Mouse (Mus musculus) embryonic facial prominence, embryonic 15.5 days (tissue): ENCODE results near the gene Pcdh9. TPM values are rescaled to one million over a fixed set of nuclear protein-coding genes. Genes with fewer than 3 reads are reported as not detected.

ENCODE experiments used
- ATAC-seq: fragments of 200-750 bp; cut with Nextera tagmentation; 2 replicates; pipeline ENCODE4 v1.8.0; 2017; ENCODE audit warnings: low read depth, moderate TSS enrichment; ENCODE audit not compliant: insufficient number of reproducible peaks, low FRiP score, low TSS enrichment
- H3K27ac ChIP-seq: fragments of 300-500 bp; sonication (generic); replicated peaks from 2 replicates; pipeline ENCODE4 v1.5.1; 2015; ENCODE audit warnings: mild to moderate bottlenecking, inconsistent platforms
- H3K27me3 ChIP-seq: fragments of 300-500 bp; sonication (generic); 2 replicates; pipeline ENCODE4 v1.6.1; 2015; ENCODE audit warnings: inconsistent platforms
- H3K36me3 ChIP-seq: fragments of 300-500 bp; sonication (generic); 2 replicates; pipeline ENCODE4 v1.6.1; 2015; ENCODE audit warnings: mild to moderate bottlenecking, inconsistent platforms
- H3K4me1 ChIP-seq: fragments of 300-500 bp; sonication (generic); 2 replicates; pipeline ENCODE4 v1.6.1; 2015; ENCODE audit warnings: inconsistent platforms
- H3K4me2 ChIP-seq: fragments of 300-500 bp; sonication (generic); replicated peaks from 2 replicates; pipeline ENCODE4 v1.6.1; 2015; ENCODE audit warnings: mild to moderate bottlenecking, inconsistent platforms
- H3K4me3 ChIP-seq: fragments of 300-500 bp; sonication (generic); replicated peaks from 2 replicates; pipeline ENCODE4 v1.5.1; 2015; ENCODE audit warnings: mild to moderate bottlenecking, inconsistent platforms
- H3K9ac ChIP-seq: fragments of 300-500 bp; sonication (generic); 2 replicates; pipeline ENCODE4 v1.6.1; 2015; ENCODE audit warnings: inconsistent platforms
- H3K9me3 ChIP-seq: fragments of 300-500 bp; sonication (generic); replicated peaks from 2 replicates; pipeline ENCODE4 v1.6.1; 2016; ENCODE audit warnings: inconsistent platforms
- WGBS: fragments of 180-500 bp; shearing (Covaris S2); methylation state at CpG from one replicate; pipeline ENCODE4 v1.1.7; 2015; 5-methylcytosine and 5-hydroxymethylcytosine counted together
- polyA plus RNA-seq: library from polyadenylated mRNA; unstranded; fragments of >200 nt; fragmentation: Nextera tagmentation; extraction: Ambion mirVana; gene quantifications from 2 replicates; pipeline ENCODE4 v1.2.1, GENCODE M21; 2015

Gene Pcdh9
- polyA plus RNA-seq, 1 experiment from 2014 or later, result 58.5 TPM

- no peaks in the 10 kb centered on the region for H3K27me3 ChIP-seq
- H3K9me3 ChIP-seq, result no peaks in the 10 kb centered on the region
- H3K4me2 ChIP-seq, result no peak overlapping the region
- 93% methylated on average over 1 of the region's 1 CpGs for WGBS
- ATAC-seq, result no peak
- H3K4me3 ChIP-seq, result no peak overlapping the region
- no peaks in the 10 kb centered on the region for H3K4me1 ChIP-seq
- H3K9ac ChIP-seq, result no peak overlapping the region
- no peaks in the 10 kb centered on the region for H3K36me3 ChIP-seq
- H3K27ac ChIP-seq, result no peak overlapping the region
Observed at GRCm38 (mm10) chr14:93880071-93880470, 10.4 kb downstream of the Pcdh9 start.

GRCm38 (mm10) chr14:93875968-93876367, 14.5 kb downstream of the Pcdh9 start:
- Histone ChIP-seq H3K4me2 (no peak overlapping the region), H3K36me3 (no peaks in the 10 kb centered on the region), H3K4me1 (no peaks in the 10 kb centered on the region), H3K9me3 (no peaks in the 10 kb centered on the region), H3K4me3 (no peak overlapping the region), H3K9ac (no peak overlapping the region), H3K27ac (no peak overlapping the region), H3K27me3 (no peaks in the 10 kb centered on the region)
- ATAC-seq, result no peak
- 88% methylated on average over 1 of the region's 1 CpGs for WGBS

- Histone ChIP-seq H3K36me3 (no peaks in the 10 kb centered on the region), H3K9me3 (no peaks in the 10 kb centered on the region), H3K9ac (no peak overlapping the region), H3K4me2 (no peak overlapping the region), H3K27ac (no peak overlapping the region), H3K27me3 (no peaks in the 10 kb centered on the region), H3K4me3 (no peak overlapping the region), H3K4me1 (no peaks in the 10 kb centered on the region)
- no peak for ATAC-seq
Observed at GRCm38 (mm10) chr14:93868211-93868610, 22.3 kb downstream of the Pcdh9 start.

DNA sequence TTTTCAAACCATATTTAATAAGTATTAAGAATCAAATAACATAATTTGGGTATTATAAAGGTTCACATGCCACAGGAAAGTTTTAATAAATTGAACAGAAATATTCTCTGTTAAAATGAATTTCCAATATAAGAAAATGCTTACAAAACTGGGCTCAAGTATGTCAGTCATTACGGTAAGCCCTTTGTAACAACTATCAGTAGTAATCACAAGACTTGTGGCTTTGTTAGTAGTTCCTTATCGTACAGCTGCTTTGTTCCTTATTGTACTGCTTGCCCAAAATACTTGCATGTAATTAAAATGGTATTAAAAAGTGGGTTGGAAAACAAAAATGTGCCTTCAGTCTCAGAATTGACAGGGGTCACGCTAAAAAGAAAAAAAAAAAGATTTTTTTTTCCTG, 32.4 kb downstream of the Pcdh9 start:
- H3K36me3 ChIP-seq, result no peaks in the 10 kb centered on the region
- 78% methylated on average over 3 of the region's 3 CpGs for WGBS
- no peak overlapping the region for H3K4me2 ChIP-seq
- H3K4me3 ChIP-seq, result no peak overlapping the region
- no peaks in the 10 kb centered on the region for H3K9me3 ChIP-seq
- no peak overlapping the region for H3K9ac ChIP-seq
- H3K27me3 ChIP-seq, result no peaks in the 10 kb centered on the region
- ATAC-seq, result no peak
- no peaks in the 10 kb centered on the region for H3K4me1 ChIP-seq
- H3K27ac ChIP-seq, result no peak overlapping the region

- H3K36me3 ChIP-seq, result no peaks in the 10 kb centered on the region
- H3K9me3 ChIP-seq, result no peaks in the 10 kb centered on the region
- H3K27ac ChIP-seq, result no peak overlapping the region
- no peaks in the 10 kb centered on the region for H3K4me1 ChIP-seq
- 59% methylated on average over 1 of the region's 1 CpGs for WGBS
- no peak overlapping the region for H3K4me2 ChIP-seq
- H3K4me3 ChIP-seq, result no peak overlapping the region
- H3K9ac ChIP-seq, result no peak overlapping the region
- ATAC-seq, result no peak
- H3K27me3 ChIP-seq, result no peaks in the 10 kb centered on the region
Observed at GRCm38 (mm10) chr14:93846091-93846677, 44.3 kb downstream of the Pcdh9 start.

DNA sequence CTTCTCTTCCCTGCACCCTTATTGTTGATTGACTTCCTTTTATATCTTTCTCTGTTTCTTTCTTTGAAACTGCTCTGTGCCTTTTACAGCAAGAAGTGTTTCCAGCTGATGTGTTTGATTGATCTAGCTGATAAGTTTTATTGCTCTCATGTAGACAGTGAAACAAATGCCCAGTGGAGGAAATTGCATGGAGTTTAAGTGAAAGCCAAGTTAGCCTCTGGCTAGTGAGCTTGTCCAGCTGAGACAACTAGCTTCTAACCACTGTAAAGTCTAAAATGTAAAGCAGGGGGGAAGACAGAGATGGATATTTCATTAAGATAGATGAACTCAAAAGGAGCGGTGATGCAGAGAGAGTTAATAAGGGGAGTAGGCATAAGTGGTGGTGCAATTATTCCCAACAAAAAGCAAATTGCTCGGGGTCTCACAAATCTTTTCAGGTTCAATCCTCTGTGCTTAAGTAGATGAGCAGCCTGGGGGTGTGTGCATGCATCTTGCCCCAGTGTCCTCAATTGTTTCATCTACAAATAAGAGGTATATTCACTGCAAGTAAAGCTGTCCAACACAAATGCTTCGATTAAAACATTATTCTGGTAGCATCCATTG, 47.7 kb downstream of the Pcdh9 start:
- H3K4me2 ChIP-seq, result no peak overlapping the region
- WGBS, result 60% methylated on average over 3 of the region's 3 CpGs
- H3K4me3 ChIP-seq, result no peak overlapping the region
- no peak overlapping the region for H3K9ac ChIP-seq
- H3K27ac ChIP-seq, result no peak overlapping the region
- no peaks in the 10 kb centered on the region for H3K27me3 ChIP-seq
- H3K4me1 ChIP-seq, result no peaks in the 10 kb centered on the region
- no peak for ATAC-seq
- H3K36me3 ChIP-seq, result no peaks in the 10 kb centered on the region
- no peaks in the 10 kb centered on the region for H3K9me3 ChIP-seq

GRCm38 (mm10) chr14:93832511-93832910, 58.0 kb downstream of the Pcdh9 start:
- Histone ChIP-seq H3K4me1 (no peaks in the 10 kb centered on the region), H3K36me3 (no peaks in the 10 kb centered on the region), H3K9ac (no peak overlapping the region), H3K9me3 (no peaks in the 10 kb centered on the region), H3K27me3 (no peaks in the 10 kb centered on the region), H3K4me2 (no peak overlapping the region), H3K27ac (no peak overlapping the region), H3K4me3 (no peak overlapping the region)
- 76% methylated on average over 6 of the region's 6 CpGs for WGBS
- no peak for ATAC-seq

- Histone ChIP-seq H3K4me2 (no peak overlapping the region), H3K4me1 (no peaks in the 10 kb centered on the region), H3K27me3 (no peaks in the 10 kb centered on the region), H3K4me3 (no peak overlapping the region), H3K27ac (no peak overlapping the region), H3K9me3 (no peaks in the 10 kb centered on the region), H3K36me3 (no peaks in the 10 kb centered on the region), H3K9ac (no peak overlapping the region)
- no peak for ATAC-seq
- WGBS, result 52% methylated on average over 6 of the region's 6 CpGs
Observed at GRCm38 (mm10) chr14:93827159-93827558, 63.3 kb downstream of the Pcdh9 start.

GRCm38 (mm10) chr14:93826042-93826462, 64.4 kb downstream of the Pcdh9 start:
- whole genome bisulfite sequencing, result 63% methylated on average over 6 of the region's 6 CpGs
- Histone ChIP-seq H3K4me2 (no peak overlapping the region), H3K4me1 (no peaks in the 10 kb centered on the region), H3K9me3 (no peaks in the 10 kb centered on the region), H3K27me3 (no peaks in the 10 kb centered on the region), H3K4me3 (no peak overlapping the region), H3K36me3 (no peaks in the 10 kb centered on the region), H3K27ac (no peak overlapping the region), H3K9ac (no peak overlapping the region)
- ATAC-seq, result no peak

DNA sequence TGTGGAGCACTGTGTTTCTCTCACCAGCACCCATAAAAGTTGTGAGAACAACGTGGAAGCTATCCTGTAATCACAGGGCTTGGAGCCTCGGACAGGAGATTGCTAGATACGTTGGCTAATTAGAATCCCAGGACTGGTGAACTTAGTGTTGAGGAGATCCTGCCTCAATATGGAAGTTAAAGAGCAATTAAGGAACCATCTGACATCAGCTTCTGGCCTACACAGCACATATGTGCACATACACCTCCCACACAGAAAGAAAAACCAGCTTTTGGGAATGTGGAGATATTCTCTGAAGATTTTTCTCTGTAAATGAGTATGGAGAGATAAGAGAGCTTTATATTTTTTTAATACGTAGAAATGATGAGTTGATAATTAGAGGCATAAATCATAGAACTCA, 71.6 kb downstream of the Pcdh9 start:
- Histone ChIP-seq H3K9me3 (no peaks in the 10 kb centered on the region), H3K9ac (no peak overlapping the region), H3K27me3 (no peaks in the 10 kb centered on the region), H3K36me3 (no peaks in the 10 kb centered on the region), H3K4me1 (no peaks in the 10 kb centered on the region), H3K4me3 (no peak overlapping the region), H3K27ac (no peak overlapping the region), H3K4me2 (no peak overlapping the region)
- 83% methylated on average over 4 of the region's 4 CpGs for WGBS
- no peak for ATAC-seq

DNA sequence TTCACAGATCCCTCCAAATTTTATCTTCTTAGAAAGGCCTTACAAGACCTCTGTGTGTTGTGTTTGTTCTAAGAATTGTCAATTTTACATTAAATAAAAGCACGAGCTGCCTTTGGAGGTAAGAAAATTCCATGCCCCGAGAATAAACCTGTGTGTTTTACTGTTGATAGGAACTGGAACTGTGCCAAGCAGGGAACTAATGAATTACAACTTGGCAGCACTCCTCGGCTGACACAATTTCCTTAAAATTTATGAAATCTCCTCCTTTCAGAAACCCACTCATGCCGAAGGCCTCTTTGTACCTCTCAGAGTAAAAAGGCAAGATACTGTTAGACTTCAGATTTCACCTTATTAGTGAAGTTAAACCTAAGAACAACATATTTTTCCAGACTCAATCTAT, 72.9 kb downstream of the Pcdh9 start:
- Histone ChIP-seq H3K36me3 (no peaks in the 10 kb centered on the region), H3K4me1 (no peaks in the 10 kb centered on the region), H3K27ac (no peak overlapping the region), H3K4me2 (no peak overlapping the region), H3K9me3 (no peaks in the 10 kb centered on the region), H3K9ac (no peak overlapping the region), H3K4me3 (no peak overlapping the region), H3K27me3 (no peaks in the 10 kb centered on the region)
- ATAC-seq, result no peak
- 29% methylated on average over 4 of the region's 4 CpGs for WGBS

- Histone ChIP-seq H3K9ac (no peak overlapping the region), H3K27ac (no peak overlapping the region), H3K27me3 (no peaks in the 10 kb centered on the region), H3K4me2 (no peak overlapping the region), H3K4me1 (no peaks in the 10 kb centered on the region), H3K4me3 (no peak overlapping the region), H3K9me3 (no peaks in the 10 kb centered on the region), H3K36me3 (no peaks in the 10 kb centered on the region)
- 81% methylated on average over 3 of the region's 3 CpGs for WGBS
- no peak for ATAC-seq
Observed at GRCm38 (mm10) chr14:93794530-93794929, 95.9 kb downstream of the Pcdh9 start.
